Mouse (Mus musculus): Measurements from ENCODE around the gene Ufsp2.

GRCm38 (mm10) chr8:46036217-46036616 is 60.9 kb downstream of the Ufsp2 start:
- TF ChIP-seq CTCF (conservative IDR thresholded peaks at IDR 0.05; ENCODE audit: insufficient read depth, insufficient read length, low read depth, low read length) (no peak), POLR2A (IDR thresholded peaks at IDR 0.05; ENCODE audit: low read depth, low read length) (no peak)

All from kidney, adult 2 months (tissue).